ENCODE assay signal across 8 mouse cellular contexts in genomic region chr17:34026917-34027655, GRCm38 (mm10). TPM values are rescaled to one million over a fixed set of nuclear protein-coding genes. Genes with fewer than 3 reads are reported as not detected.
A peak's percentile ranks its signal among the peaks of the same experiment; 100 is the strongest.
DNase-seq lines count a peak whose midpoint lies in the region; ATAC-seq and TF ChIP-seq lines count a peak whose summit lies in the region.

No protein-coding gene starts in this region.

- H3K4me3 ChIP-seq in erythroblast, embryonic 14.5 days (replicated peaks): peak overlapping the region; percentile 84
- H3K4me3 ChIP-seq in ES-Bruce4 (ENCODE audit: low read depth, low read length): peak overlapping the region; percentile 86
- H3K4me3 ChIP-seq in embryonic facial prominence, embryonic 15.5 days (replicated peaks): peak overlapping the region; percentile 64
- peak overlapping the region; percentile 64 for H3K4me3 ChIP-seq in intestine, embryonic 14.5 days (ENCODE audit: low read depth, low read length)
- H3K4me3 ChIP-seq in lung, embryonic 16.5 days (ENCODE audit: low read length): peak overlapping the region; percentile 60
- H3K4me3 ChIP-seq in olfactory bulb, adult 2 months (ENCODE audit: insufficient read depth, low read depth, low read length): peak overlapping the region; percentile 61

- peaks cover 43% of the 10 kb centered on the region for H3K36me3 ChIP-seq in erythroblast, embryonic 14.5 days (ENCODE audit: control insufficient read depth)
- peaks cover 20% of the 10 kb centered on the region for H3K36me3 ChIP-seq in ES-Bruce4 (ENCODE audit: control insufficient read depth, insufficient read depth, low read length, poor library complexity, severe bottlenecking)
- H3K36me3 ChIP-seq in embryonic facial prominence, embryonic 15.5 days: peaks cover 32% of the 10 kb centered on the region
- peaks cover 32% of the 10 kb centered on the region for H3K36me3 ChIP-seq in intestine, embryonic 14.5 days (ENCODE audit: control insufficient read depth, insufficient read depth, low read length)
- H3K36me3 ChIP-seq in lung, embryonic 16.5 days (ENCODE audit: control insufficient read depth, insufficient read depth, low read length): peaks cover 23% of the 10 kb centered on the region

- 8% methylated on average over 36 of the region's 36 CpGs for WGBS in embryonic facial prominence, embryonic 15.5 days
- 8% methylated on average over 36 of the region's 36 CpGs for WGBS in intestine, embryonic 14.5 days
- WGBS in lung, embryonic 16.5 days: 10% methylated on average over 36 of the region's 36 CpGs
- 6% methylated on average over 36 of the region's 36 CpGs for WGBS in olfactory bulb, adult 2 months

- peaks cover 79% of the 10 kb centered on the region for H3K4me1 ChIP-seq in erythroblast, embryonic 14.5 days (ENCODE audit: control insufficient read depth)
- peaks cover 8% of the 10 kb centered on the region for H3K4me1 ChIP-seq in ES-Bruce4 (ENCODE audit: control insufficient read depth, insufficient read depth, low read length)
- peaks cover 63% of the 10 kb centered on the region for H3K4me1 ChIP-seq in embryonic facial prominence, embryonic 15.5 days
- H3K4me1 ChIP-seq in intestine, embryonic 14.5 days (replicated peaks; ENCODE audit: control insufficient read depth, insufficient read depth, low read length): peaks cover 45% of the 10 kb centered on the region
- H3K4me1 ChIP-seq in lung, embryonic 16.5 days (replicated peaks; ENCODE audit: control insufficient read depth, insufficient read depth, low read length): peaks cover 49% of the 10 kb centered on the region
- H3K4me1 ChIP-seq in olfactory bulb, adult 2 months (ENCODE audit: control insufficient read depth, insufficient read depth, low read length): peaks cover 58% of the 10 kb centered on the region

- H3K9me3 ChIP-seq in erythroblast, embryonic 14.5 days (ENCODE audit: control insufficient read depth, low read length): peaks cover 13% of the 10 kb centered on the region
- no peaks in the 10 kb centered on the region for H3K9me3 ChIP-seq in ES-Bruce4 (replicated peaks; ENCODE audit: control insufficient read depth, insufficient read depth, low read length, poor library complexity, severe bottlenecking)
- no peaks in the 10 kb centered on the region for H3K9me3 ChIP-seq in embryonic facial prominence, embryonic 15.5 days (replicated peaks)
- H3K9me3 ChIP-seq in intestine, embryonic 14.5 days (ENCODE audit: control insufficient read depth, low read length): no peaks in the 10 kb centered on the region
- H3K9me3 ChIP-seq in lung, embryonic 16.5 days (ENCODE audit: control insufficient read depth, low read length): no peaks in the 10 kb centered on the region

- TF ChIP-seq CTCF in ES-Bruce4 (IDR thresholded peaks at IDR 0.05; ENCODE audit: low read depth, low read length): no peak
- no peak for TF ChIP-seq CTCF in olfactory bulb, adult 2 months (IDR thresholded peaks at IDR 0.05; ENCODE audit: insufficient read depth, low read depth, low read length)

- no peak for ATAC-seq in erythroblast, adult 5-6 weeks (replicated peaks; ENCODE audit: low FRiP score, poor library complexity, severe bottlenecking)
- ATAC-seq in embryonic facial prominence, embryonic 15.5 days (ENCODE audit: insufficient number of reproducible peaks, low FRiP score, low TSS enrichment, low read depth): no peak
- ATAC-seq in intestine, embryonic 14.5 days (replicated peaks; ENCODE audit: low FRiP score, low TSS enrichment, low read depth): no peak
- ATAC-seq in lung, embryonic 16.5 days (ENCODE audit: low read depth): no peak; the same call in 1 of the 2 replicates

- no peak for DNase-seq in intestine, embryonic 14.5 days (ENCODE audit: low spot score)
- no peak for DNase-seq in right cerebral cortex, postnatal 36 days (ENCODE audit: low spot score in 2 of 2)

- peak overlapping the region; percentile 48 for H3K9ac ChIP-seq in ES-Bruce4 (ENCODE audit: low read depth, poor library complexity, severe bottlenecking)
- H3K9ac ChIP-seq in embryonic facial prominence, embryonic 15.5 days: peak overlapping the region; percentile 47
- H3K9ac ChIP-seq in intestine, embryonic 14.5 days (ENCODE audit: low read length): peak overlapping the region; percentile 54
- H3K9ac ChIP-seq in lung, embryonic 16.5 days (ENCODE audit: low read length): peak overlapping the region; percentile 60

- TF ChIP-seq POLR2A in ES-Bruce4 (IDR thresholded peaks at IDR 0.05; ENCODE audit: insufficient read depth, low read length): no peak
- TF ChIP-seq POLR2A in olfactory bulb, adult 2 months (IDR thresholded peaks at IDR 0.05; ENCODE audit: insufficient read depth, low read depth, low read length): no peak

- H3K4me2 ChIP-seq in embryonic facial prominence, embryonic 15.5 days (replicated peaks): peak overlapping the region; percentile 98
- H3K4me2 ChIP-seq in intestine, embryonic 14.5 days (ENCODE audit: low read length): peak overlapping the region; percentile 71
- H3K4me2 ChIP-seq in lung, embryonic 16.5 days (ENCODE audit: low read depth, low read length): peak overlapping the region; percentile 95

- TF ChIP-seq EP300 in ES-Bruce4 (IDR thresholded peaks at IDR 0.05; ENCODE audit: insufficient read depth, low read depth, low read length): no peak

- no peaks in the 10 kb centered on the region for H3K27me3 ChIP-seq in erythroblast, embryonic 14.5 days (ENCODE audit: control insufficient read depth)
- no peaks in the 10 kb centered on the region for H3K27me3 ChIP-seq in ES-Bruce4 (ENCODE audit: control insufficient read depth, insufficient read depth, low read length, poor library complexity, severe bottlenecking)
- no peaks in the 10 kb centered on the region for H3K27me3 ChIP-seq in embryonic facial prominence, embryonic 15.5 days
- no peaks in the 10 kb centered on the region for H3K27me3 ChIP-seq in intestine, embryonic 14.5 days (replicated peaks; ENCODE audit: control insufficient read depth, insufficient read depth, low read length)
- no peaks in the 10 kb centered on the region for H3K27me3 ChIP-seq in lung, embryonic 16.5 days (ENCODE audit: control insufficient read depth, insufficient read depth, low read depth, low read length)

- H3K27ac ChIP-seq in ES-Bruce4 (ENCODE audit: insufficient read depth, low read length): no peak overlapping the region
- H3K27ac ChIP-seq in embryonic facial prominence, embryonic 15.5 days (replicated peaks): peak overlapping the region; percentile 79
- H3K27ac ChIP-seq in intestine, embryonic 14.5 days (ENCODE audit: low read depth): peak overlapping the region; percentile 66
- peak overlapping the region; percentile 71 for H3K27ac ChIP-seq in lung, embryonic 16.5 days (ENCODE audit: low read length)
- H3K27ac ChIP-seq in olfactory bulb, adult 2 months (ENCODE audit: insufficient read depth, low read depth, low read length): peak overlapping the region; percentile 1; the same call in 1 of the 2 replicates

RNA-seq across cellular contexts. Expression of gene H2-Ke6, which starts 0.8 kb away (rescaled TPM):
- polyA plus RNA-seq in erythroblast, embryonic 14.5 days (2012): 1.4 TPM in 2 replicates
- 26.5 and 50.7 TPM in 2 replicates for total RNA-seq in erythroblast, adult 5-6 weeks (2015; ENCODE audit: low replicate concordance)
- 15.0 and 17.8 TPM in 2 replicates for total RNA-seq in erythroblast, adult 5-6 weeks (2017; ENCODE audit: low replicate concordance)
- 19.0 and 26.1 TPM in 2 replicates for polyA plus RNA-seq in ES-Bruce4 (2011; ENCODE audit: insufficient read depth, insufficient read length, low read depth, missing spikeins)
- polyA plus RNA-seq in embryonic facial prominence, embryonic 15.5 days (2015; fragmentation: Nextera tagmentation; extraction: Ambion mirVana): 54.1 and 57.4 TPM in 2 replicates
- 49.7 and 53.6 TPM in 2 replicates for polyA plus RNA-seq in intestine, embryonic 14.5 days (2014; fragmentation: Nextera tagmentation; extraction: Ambion mirVana)
- polyA plus RNA-seq in lung, embryonic 16.5 days (2015; fragmentation: Nextera tagmentation; extraction: Ambion mirVana): 40.9 and 41.6 TPM in 2 replicates
- polyA plus RNA-seq in olfactory bulb, adult 2 months (2012; ENCODE audit: insufficient read depth, insufficient read length, low replicate concordance, missing spikeins): not detected in 2 replicates

RNA-seq across cellular contexts. Expression of gene Ring1, which starts 2.6 kb away (rescaled TPM):
- polyA plus RNA-seq in erythroblast, embryonic 14.5 days (2012): 1.8 and 2.5 TPM in 2 replicates
- 1.9 and 9.2 TPM in 2 replicates for total RNA-seq in erythroblast, adult 5-6 weeks (2015; ENCODE audit: low replicate concordance)
- 2.0 and 2.8 TPM in 2 replicates for total RNA-seq in erythroblast, adult 5-6 weeks (2017; ENCODE audit: low replicate concordance)
- 8.1 and 11.4 TPM in 2 replicates for polyA plus RNA-seq in ES-Bruce4 (2011; ENCODE audit: insufficient read depth, insufficient read length, low read depth, missing spikeins)
- polyA plus RNA-seq in embryonic facial prominence, embryonic 15.5 days (2015; fragmentation: Nextera tagmentation; extraction: Ambion mirVana): 26.0 and 26.9 TPM in 2 replicates
- 4.4 and 5.9 TPM in 2 replicates for polyA plus RNA-seq in intestine, embryonic 14.5 days (2014; fragmentation: Nextera tagmentation; extraction: Ambion mirVana)
- polyA plus RNA-seq in lung, embryonic 16.5 days (2015; fragmentation: Nextera tagmentation; extraction: Ambion mirVana): 15.0 and 15.2 TPM in 2 replicates
- polyA plus RNA-seq in olfactory bulb, adult 2 months (2012; ENCODE audit: insufficient read depth, insufficient read length, low replicate concordance, missing spikeins): not detected in 2 replicates

RNA-seq across cellular contexts. Expression of gene Slc39a7, which starts 4.4 kb away (rescaled TPM):
- polyA plus RNA-seq in erythroblast, embryonic 14.5 days (2012): 3.5 TPM in 2 replicates
- total RNA-seq in erythroblast, adult 5-6 weeks (2015; ENCODE audit: low replicate concordance): not detected in 2 replicates
- 11.5 and 16.6 TPM in 2 replicates for total RNA-seq in erythroblast, adult 5-6 weeks (2017; ENCODE audit: low replicate concordance)
- 57.2 and 68.8 TPM in 2 replicates for polyA plus RNA-seq in ES-Bruce4 (2011; ENCODE audit: insufficient read depth, insufficient read length, low read depth, missing spikeins)
- 229 and 234 TPM in 2 replicates for polyA plus RNA-seq in embryonic facial prominence, embryonic 15.5 days (2015; fragmentation: Nextera tagmentation; extraction: Ambion mirVana)
- 86.4 and 89.5 TPM in 2 replicates for polyA plus RNA-seq in intestine, embryonic 14.5 days (2014; fragmentation: Nextera tagmentation; extraction: Ambion mirVana)
- polyA plus RNA-seq in lung, embryonic 16.5 days (2015; fragmentation: Nextera tagmentation; extraction: Ambion mirVana): 188 and 191 TPM in 2 replicates
- polyA plus RNA-seq in olfactory bulb, adult 2 months (2012; ENCODE audit: insufficient read depth, insufficient read length, low replicate concordance, missing spikeins): not detected in 2 replicates

RNA-seq across cellular contexts. Expression of gene Rxrb, which starts 4.5 kb away (rescaled TPM):
- polyA plus RNA-seq in erythroblast, embryonic 14.5 days (2012): 10.1 and 11.3 TPM in 2 replicates
- total RNA-seq in erythroblast, adult 5-6 weeks (2015; ENCODE audit: low replicate concordance): 7.1 and 8.3 TPM in 2 replicates
- total RNA-seq in erythroblast, adult 5-6 weeks (2017; ENCODE audit: low replicate concordance): 10.7 and 12.0 TPM in 2 replicates
- 37.7 and 38.2 TPM in 2 replicates for polyA plus RNA-seq in ES-Bruce4 (2011; ENCODE audit: insufficient read depth, insufficient read length, low read depth, missing spikeins)
- polyA plus RNA-seq in embryonic facial prominence, embryonic 15.5 days (2015; fragmentation: Nextera tagmentation; extraction: Ambion mirVana): 53.0 and 54.6 TPM in 2 replicates
- 21.5 and 28.5 TPM in 2 replicates for polyA plus RNA-seq in intestine, embryonic 14.5 days (2014; fragmentation: Nextera tagmentation; extraction: Ambion mirVana)
- polyA plus RNA-seq in lung, embryonic 16.5 days (2015; fragmentation: Nextera tagmentation; extraction: Ambion mirVana): 49.6 and 49.9 TPM in 2 replicates
- not detected in 2 replicates for polyA plus RNA-seq in olfactory bulb, adult 2 months (2012; ENCODE audit: insufficient read depth, insufficient read length, low replicate concordance, missing spikeins)

RNA-seq across cellular contexts. Expression of gene Col11a2, which starts 12.2 kb away (rescaled TPM):
- polyA plus RNA-seq in erythroblast, embryonic 14.5 days (2012): 0.45 and 0.56 TPM in 2 replicates
- 1.3 TPM in 1 of 2 replicates, not detected in the other for total RNA-seq in erythroblast, adult 5-6 weeks (2015; ENCODE audit: low replicate concordance)
- 4.3 and 7.0 TPM in 2 replicates for total RNA-seq in erythroblast, adult 5-6 weeks (2017; ENCODE audit: low replicate concordance)
- polyA plus RNA-seq in ES-Bruce4 (2011; ENCODE audit: insufficient read depth, insufficient read length, low read depth, missing spikeins): 0.82 and 0.85 TPM in 2 replicates
- polyA plus RNA-seq in embryonic facial prominence, embryonic 15.5 days (2015; fragmentation: Nextera tagmentation; extraction: Ambion mirVana): 53.2 and 64.3 TPM in 2 replicates
- polyA plus RNA-seq in intestine, embryonic 14.5 days (2014; fragmentation: Nextera tagmentation; extraction: Ambion mirVana): 0.44 and 0.66 TPM in 2 replicates
- 2.6 and 3.7 TPM in 2 replicates for polyA plus RNA-seq in lung, embryonic 16.5 days (2015; fragmentation: Nextera tagmentation; extraction: Ambion mirVana)
- polyA plus RNA-seq in olfactory bulb, adult 2 months (2012; ENCODE audit: insufficient read depth, insufficient read length, low replicate concordance, missing spikeins): not detected in 2 replicates
